ENCODE assay signal across 10 mouse cellular contexts in the genomic region with DNA sequence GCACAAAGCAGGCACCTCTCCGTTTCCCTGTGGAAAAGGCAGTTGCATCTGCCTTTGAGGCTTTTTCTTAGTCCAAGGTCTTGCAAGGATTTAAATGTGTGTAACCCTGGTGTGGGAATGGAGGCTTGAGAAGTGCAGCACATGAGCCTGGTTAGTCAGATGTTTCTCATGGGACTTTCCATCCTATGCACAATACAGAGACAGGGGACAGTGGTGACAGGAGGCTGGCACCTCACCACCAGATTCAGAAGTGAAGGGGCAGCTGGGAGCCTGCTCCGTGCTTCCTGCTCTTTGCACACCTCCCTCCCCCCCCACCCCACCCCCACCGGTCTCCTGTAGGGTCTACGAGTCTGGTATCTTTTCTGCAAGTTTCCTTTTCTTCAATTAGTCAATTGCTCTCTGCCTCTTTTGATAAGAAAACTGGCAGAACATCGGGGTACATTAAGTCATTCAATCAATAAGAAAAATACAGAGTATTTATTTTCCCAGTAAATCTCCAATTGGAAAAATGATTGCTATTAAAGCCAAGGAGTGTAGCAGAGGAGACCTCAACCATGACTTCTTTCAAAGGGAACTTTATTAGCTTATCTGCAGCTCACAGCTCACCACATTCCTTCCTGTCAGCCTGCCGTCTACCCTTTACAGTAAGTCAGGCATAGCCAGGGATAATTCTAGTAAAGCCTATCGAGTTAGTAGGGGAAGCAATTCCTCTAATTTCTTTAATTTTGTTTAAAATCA.
DNase-seq lines count a peak whose midpoint lies in the region; ATAC-seq lines count a peak whose summit lies in the region.
"Had no signal": no experiment of that assay in that cellular context is flagged by ENCODE, and none has a peak within 500 bp of the region (broad histone marks: within the 10 kb centered on the region; RNA-seq: fewer than 3 reads in every experiment).

No protein-coding gene starts in this region.

- intact Hi-C loops in heart, postnatal 14 days (cut with DNase I): loop anchor here (5.0 to 10.0 kb wide), 3 partner anchors 38 to 155 kb away; partner anchors contain the start of gene Dph5
- intact Hi-C loops in gastrocnemius, postnatal 14 days (cut with DNase I; ENCODE audit: low total_unique reads): no loop called here

- H3K9ac ChIP-seq in midbrain, embryonic 16.5 days (ENCODE audit: low read depth, low read length): no peak overlapping the region
- H3K9ac ChIP-seq: embryonic facial prominence, embryonic 13.5 days had no signal

- H3K27ac ChIP-seq in midbrain, embryonic 16.5 days (ENCODE audit: low read length): no peak overlapping the region
- H3K27ac ChIP-seq: embryonic facial prominence, embryonic 13.5 days had no signal

- DNase-seq in spleen, postnatal 36 days (ENCODE audit: low spot score in 2 of 2): peak; percentile 68 to 72
- DNase-seq in spleen, postnatal 14 days (ENCODE audit: low spot score in 2 of 2): no peak
- peak; percentile 13 for DNase-seq in c-Kit-positive CD71-positive TER-119-negative erythroid progenitor cells, embryonic 14.5 days (ENCODE audit: low read depth)
- peak; percentile 37 to 64 for DNase-seq in heart, postnatal 14 days
- no peak for DNase-seq in ovary, postnatal 14 days (ENCODE audit: low spot score)
- DNase-seq in lung, adult 18-20 months: no peak
- no peak for DNase-seq in gastrocnemius, postnatal 14 days
- DNase-seq: kidney, postnatal 14 days had no signal

- no peak overlapping the region for H3K4me3 ChIP-seq in midbrain, embryonic 16.5 days (ENCODE audit: low read depth, low read length)
- H3K4me3 ChIP-seq: embryonic facial prominence, embryonic 13.5 days had no signal

- H3K9me3 ChIP-seq in midbrain, embryonic 16.5 days (replicated peaks; ENCODE audit: control insufficient read depth, low read length, poor library complexity, severe bottlenecking): no peaks in the 10 kb centered on the region
- H3K9me3 ChIP-seq: embryonic facial prominence, embryonic 13.5 days had no signal

- H3K4me2 ChIP-seq in midbrain, embryonic 16.5 days (ENCODE audit: low read length): no peak overlapping the region

- ATAC-seq in midbrain, embryonic 16.5 days: peak; percentile 65

- 66% methylated on average over 7 of the region's 7 CpGs for WGBS in midbrain, embryonic 16.5 days

- no peaks in the 10 kb centered on the region for H3K27me3 ChIP-seq in midbrain, embryonic 16.5 days (ENCODE audit: control insufficient read depth, insufficient read depth, low read depth, low read length)

- 0 out of 2 replicates have a peak, but pooled peaks cover 3% of the 10 kb centered on the region for H3K4me1 ChIP-seq in midbrain, embryonic 16.5 days (ENCODE audit: control insufficient read depth, insufficient read depth, low read length)

- H3K36me3 ChIP-seq in midbrain, embryonic 16.5 days (ENCODE audit: control insufficient read depth, insufficient read depth, low read length): no peaks in the 10 kb centered on the region
- H3K36me3 ChIP-seq: embryonic facial prominence, embryonic 13.5 days had no signal

Comparison
In these comparisons a context has a peak if more than half of its experiments do, and no peak if none do; other contexts are left out.
1. DNase-seq: peak in spleen, postnatal 36 days (2 of 2), c-Kit-positive CD71-positive TER-119-negative erythroid progenitor cells, embryonic 14.5 days (single experiment) and heart, postnatal 14 days (2 of 2); none in spleen, postnatal 14 days (0 of 2), ovary, postnatal 14 days (single experiment), lung, adult 18-20 months (0 of 2) and gastrocnemius, postnatal 14 days (single experiment).